Mouse (Mus musculus) macrophage (primary cell): ENCODE data around the gene Klk1. TPM values are rescaled to one million over a fixed set of nuclear protein-coding genes. Genes with fewer than 3 reads are reported as not detected.

Experiments
- H3K27ac ChIP-seq: fragments of 350-480 bp; formaldehyde crosslinking; 2 replicates; pipeline ENCODE4 v1.9.0; 2021
- H3K36me3 ChIP-seq: fragments of 350-480 bp; formaldehyde crosslinking; 2 replicates; pipeline ENCODE4 v1.9.0; 2021; ENCODE audit errors: inconsistent target
- H3K4me3 ChIP-seq: fragments of 350-480 bp; formaldehyde crosslinking; 2 replicates; pipeline ENCODE4 v1.9.0; 2021; ENCODE audit errors: inconsistent target
- H3K79me2 ChIP-seq: fragments of 350-480 bp; formaldehyde crosslinking; 2 replicates; pipeline ENCODE4 v1.9.0; 2021; ENCODE audit errors: inconsistent target
- WGBS: methylation state at CpG from one replicate; pipeline ENCODE4 v1.1.7; 2026; ENCODE audit warnings: inconsistent platforms; ENCODE audit not compliant: missing documents; 5-methylcytosine and 5-hydroxymethylcytosine counted together
- polyA plus RNA-seq: library from polyadenylated mRNA; stranded (reverse); fragments of 250-400 nt; gene quantifications from 3 replicates; pipeline ENCODE4 v1.2.4, GENCODE M21; 2018; ENCODE audit warnings: inconsistent platforms

Klk1 gene
- polyA plus RNA-seq, 1 experiment from 2014 or later: 0.30 TPM

GRCm38 (mm10) chr7:44269397-44269796, 44.2 kb downstream of the Klk1 start:
- Histone ChIP-seq H3K79me2 (no peaks in the 10 kb centered on the region), H3K4me3 (no peak overlapping the region), H3K36me3 (no peaks in the 10 kb centered on the region), H3K27ac (no peak overlapping the region)
- 35% methylated on average over 2 of the region's 2 CpGs for WGBS

GRCm38 (mm10) chr7:44271309-44271708, 46.1 kb downstream of the Klk1 start:
- Histone ChIP-seq H3K79me2 (no peaks in the 10 kb centered on the region), H3K36me3 (no peaks in the 10 kb centered on the region), H3K4me3 (no peak overlapping the region), H3K27ac (no peak overlapping the region)
- 82% methylated on average over 2 of the region's 2 CpGs for WGBS

- Histone ChIP-seq H3K36me3 (no peaks in the 10 kb centered on the region), H3K4me3 (no peak overlapping the region), H3K27ac (no peak overlapping the region), H3K79me2 (no peaks in the 10 kb centered on the region)
- 60% methylated on average over 7 of the region's 7 CpGs for WGBS
Measured at GRCm38 (mm10) chr7:44272546-44272945, 47.4 kb downstream of the Klk1 start.

GRCm38 (mm10) chr7:44273446-44273845, 48.3 kb downstream of the Klk1 start:
- Histone ChIP-seq H3K79me2 (no peaks in the 10 kb centered on the region), H3K27ac (no peak overlapping the region), H3K4me3 (no peak overlapping the region), H3K36me3 (no peaks in the 10 kb centered on the region)
- 74% methylated on average over 7 of the region's 7 CpGs for WGBS

- Histone ChIP-seq H3K79me2 (no peaks in the 10 kb centered on the region), H3K27ac (no peak overlapping the region), H3K36me3 (no peaks in the 10 kb centered on the region), H3K4me3 (no peak overlapping the region)
- 69% methylated on average over 11 of the region's 11 CpGs for WGBS
Measured at GRCm38 (mm10) chr7:44274096-44274495, 48.9 kb downstream of the Klk1 start.

GRCm38 (mm10) chr7:44275546-44275945, 50.4 kb downstream of the Klk1 start:
- 85% methylated on average over 3 of the region's 3 CpGs for WGBS
- Histone ChIP-seq H3K27ac (no peak overlapping the region), H3K36me3 (no peaks in the 10 kb centered on the region), H3K79me2 (no peaks in the 10 kb centered on the region), H3K4me3 (no peak overlapping the region)

- H3K27ac ChIP-seq: no peak overlapping the region
- WGBS: 85% methylated on average over 7 of the region's 10 CpGs
- no peaks in the 10 kb centered on the region for H3K79me2 ChIP-seq
- H3K4me3 ChIP-seq: no peak overlapping the region
- no peaks in the 10 kb centered on the region for H3K36me3 ChIP-seq
Measured at GRCm38 (mm10) chr7:44276461-44277249, 51.5 kb downstream of the Klk1 start.

- Histone ChIP-seq H3K79me2 (no peaks in the 10 kb centered on the region), H3K4me3 (no peak overlapping the region), H3K36me3 (no peaks in the 10 kb centered on the region), H3K27ac (no peak overlapping the region)
- WGBS: 55% methylated on average over 2 of the region's 2 CpGs
Measured at GRCm38 (mm10) chr7:44277250-44277622, 52.1 kb downstream of the Klk1 start.

Other genes with a start within 250 kb of the Klk1 start
- 0.40 TPM in 1 of 3 replicates, not detected in the others for gene Klk1b9, start 249.3 kb upstream of the Klk1 start, polyA plus RNA-seq
- gene Klk1b11, start 229.5 kb upstream of the Klk1 start, polyA plus RNA-seq: 8.0 to 74.1 TPM (median 17.4 TPM) in 3 replicates
- not detected in 3 replicates for gene Klk1b26, start 213.2 kb upstream of the Klk1 start, polyA plus RNA-seq
- gene Klk1b27, start 173.1 kb upstream of the Klk1 start, polyA plus RNA-seq: 0.66 to 0.87 TPM in 2 of 3 replicates, not detected in the other
- not detected in 3 replicates for gene Klk1b21, start 123.0 kb upstream of the Klk1 start, polyA plus RNA-seq
- gene Klk1b22, start 112.7 kb upstream of the Klk1 start, polyA plus RNA-seq: not detected in 3 replicates
- not detected in 3 replicates for gene Klk1b16, start 88.6 kb upstream of the Klk1 start, polyA plus RNA-seq
- not detected in 3 replicates for gene Klk1b24, start 37.1 kb upstream of the Klk1 start, polyA plus RNA-seq
- not detected in 3 replicates for gene Klk1b3, start 27.2 kb upstream of the Klk1 start, polyA plus RNA-seq
- not detected in 3 replicates for gene Klk1b4, start 17.9 kb upstream of the Klk1 start, polyA plus RNA-seq
- gene Klk1b5, start 9.4 kb upstream of the Klk1 start, polyA plus RNA-seq: not detected in 3 replicates
- gene Gm36864, start 10.8 kb downstream of the Klk1 start, polyA plus RNA-seq: not detected in 3 replicates
- gene 1700028J19Rik, start 21.3 kb downstream of the Klk1 start, polyA plus RNA-seq: 0.33 to 0.97 TPM (median 0.36 TPM) in 3 replicates
- 11.6 to 24.3 TPM (median 20.5 TPM) in 3 replicates for gene 2410002F23Rik, start 21.4 kb downstream of the Klk1 start, polyA plus RNA-seq
- gene Acp4, start 32.0 kb downstream of the Klk1 start, polyA plus RNA-seq: not detected in 3 replicates
- not detected in 3 replicates for gene Gm15517, start 36.1 kb downstream of the Klk1 start, polyA plus RNA-seq
- gene Clec11a, start 81.5 kb downstream of the Klk1 start, polyA plus RNA-seq: 0.06 to 0.12 TPM (median 0.09 TPM) in 3 replicates
- gene Shank1, start 84.9 kb downstream of the Klk1 start, polyA plus RNA-seq: 0.02 TPM in 1 of 3 replicates, not detected in the others
- gene Syt3, start 158.7 kb downstream of the Klk1 start, polyA plus RNA-seq: 0.11 TPM in 1 of 3 replicates, not detected in the others
- gene 1700008O03Rik, start 160.5 kb downstream of the Klk1 start, polyA plus RNA-seq: 0.16 TPM in 1 of 3 replicates, not detected in the others
- not detected in 3 replicates for gene Lrrc4b, start 203.7 kb downstream of the Klk1 start, polyA plus RNA-seq
- not detected in 3 replicates for gene Aspdh, start 240.0 kb downstream of the Klk1 start, polyA plus RNA-seq
- gene Josd2, start 242.6 kb downstream of the Klk1 start, polyA plus RNA-seq: 12.5 to 32.1 TPM (median 31.4 TPM) in 3 replicates